Mouse (Mus musculus) Patski (cell line): ENCODE data around the gene Mrpl4. TPM values are rescaled to one million over a fixed set of nuclear protein-coding genes. Genes with fewer than 3 reads are reported as not detected.

Source experiments
- ATAC-seq: fragments of 100-300 bp; one replicate; pipeline ENCODE4 v1.8.0; 2021
- CTCF ChIA-PET: fragments of 350-600 bp; sonication (Branson Sonifier 250); formaldehyde crosslinking; loops from one replicate; lab custom pipeline; 2022; ENCODE audit warnings: inconsistent platforms; lab: Charles Lee
- POLR2A ChIA-PET: fragments of 350-600 bp; sonication (Branson Sonifier 250); formaldehyde crosslinking; loops from one replicate; lab custom pipeline; 2022; ENCODE audit warnings: antibody characterized with exemption, inconsistent platforms; lab: Charles Lee
- DNase-seq: peaks from one replicate; pipeline ENCODE4 v3.0.0-alpha.2; 2011; ENCODE audit warnings: low read depth, low spot score
- H3K27me3 ChIP-seq: fragments of 371-371 bp; one replicate; pipeline ENCODE4 v1.5.1; 2021
- CTCF ChIP-seq: fragments of 100-300 bp; IDR thresholded peaks from one replicate; pipeline ENCODE4 v1.5.1; 2021
- in situ Hi-C: fragments of 300-500 bp; cut with MboI; formaldehyde crosslinking; loops from 3 replicates; pipeline ENCODE4 v1.11.1; 2018; ENCODE audit warnings: low pct_unique_long_range_greater_than_20kb, mixed read lengths
- polyA plus RNA-seq: library from polyadenylated mRNA; unstranded; gene quantifications from one replicate; pipeline ENCODE4 v1.2.3, GENCODE M21; 2021

Gene Mrpl4
- polyA plus RNA-seq, 1 experiment from 2014 or later: 89.1 TPM

- DNase-seq: no peak
- in situ Hi-C loops: no loop called here
- no peaks in the 10 kb centered on the region for H3K27me3 ChIP-seq
- ATAC-seq: no peak
- POLR2A ChIA-PET: no interaction called here
- CTCF ChIA-PET: no interaction called here
- no peak for TF ChIP-seq CTCF
Measured at GRCm38 (mm10) chr9:21027774-21028290, 25.3 kb downstream of the Mrpl4 start.

- no peak for DNase-seq
- no peak for ATAC-seq
- ChIA-PET CTCF (interaction anchor here (0.7 to 1.5 kb wide), 4 partner anchors 13 to 106 kb away, joined by 3 to 4 read pairs (median 3); no protein-coding TSS in a partner anchor), POLR2A (interaction anchor here (1.1 kb wide), 1 partner anchor 21 kb away, joined by 3 read pairs; no protein-coding TSS in a partner anchor)
- in situ Hi-C loops: no loop called here
- no peak for TF ChIP-seq CTCF
- no peaks in the 10 kb centered on the region for H3K27me3 ChIP-seq
Measured at GRCm38 (mm10) chr9:21028560-21029110, 26.1 kb downstream of the Mrpl4 start.

GRCm38 (mm10) chr9:21029291-21030054, 26.9 kb downstream of the Mrpl4 start, which contains the start of gene Icam4:
TSS of gene Icam4 (plus strand) at chr9:21029373.
- ChIA-PET CTCF (interaction anchor here (0.7 to 1.9 kb wide), 7 partner anchors 11 to 105 kb away, joined by 3 to 7 read pairs (median 3); no protein-coding TSS in a partner anchor), POLR2A (interaction anchor here (1.1 kb wide), 1 partner anchor 22 kb away, joined by 3 read pairs; no protein-coding TSS in a partner anchor)
- DNase-seq (no peak), ATAC-seq (no peak)
- H3K27me3 ChIP-seq: no peaks in the 10 kb centered on the region
- no peak for TF ChIP-seq CTCF
- in situ Hi-C loops: loop anchor here (5.0 kb wide), 2 partner anchors 43 to 103 kb away; partner anchors contain the start of genes Fdx1l, Gm49373 and Tyk2

GRCm38 (mm10) chr9:21030055-21030600, 27.6 kb downstream of the Mrpl4 start:
- H3K27me3 ChIP-seq: no peaks in the 10 kb centered on the region
- ChIA-PET CTCF (interaction anchor here (0.8 to 1.9 kb wide), 14 partner anchors 10 to 131 kb away, joined by 3 to 8 read pairs (median 4); partner anchors contain the start of genes Eif3g, Fdx1l and Gm49373), POLR2A (interaction anchor here (1.1 to 1.4 kb wide), 2 partner anchors 23 to 131 kb away, joined by 3 to 6 read pairs; partner anchors contain the start of gene Eif3g)
- no peak for TF ChIP-seq CTCF
- in situ Hi-C loops: loop anchor here (5.0 kb wide), 2 partner anchors 42 to 102 kb away; partner anchors contain the start of genes Fdx1l, Gm49373 and Tyk2
- ATAC-seq (no peak), DNase-seq (no peak)

- TF ChIP-seq CTCF: no peak
- peak; percentile 54 for ATAC-seq
- DNase-seq: peak; percentile 83
- H3K27me3 ChIP-seq: no peaks in the 10 kb centered on the region
- CTCF ChIA-PET: interaction anchor here (0.8 to 1.9 kb wide), 11 partner anchors 11 to 132 kb away, joined by 3 to 8 read pairs (median 5); partner anchors contain the start of genes Eif3g, Fdx1l and Gm49373
- in situ Hi-C loops: loop anchor here (5.0 kb wide), 2 partner anchors 41 to 101 kb away; partner anchors contain the start of genes Fdx1l, Gm49373 and Tyk2
- POLR2A ChIA-PET: interaction anchor here (0.7 to 1.4 kb wide), 2 partner anchors 132 to 193 kb away, joined by 6 read pairs; partner anchors contain the start of gene Eif3g
Measured at GRCm38 (mm10) chr9:21030781-21031250, 28.3 kb downstream of the Mrpl4 start.

- ChIA-PET CTCF (interaction anchor here (0.9 to 1.9 kb wide), 9 partner anchors 19 to 133 kb away, joined by 3 to 8 read pairs (median 6); partner anchors contain the start of genes Eif3g, Fdx1l and Gm49373), POLR2A (interaction anchor here (0.7 to 1.4 kb wide), 2 partner anchors 133 to 193 kb away, joined by 6 read pairs; partner anchors contain the start of gene Eif3g)
- no peak for TF ChIP-seq CTCF
- peak; percentile 22 for ATAC-seq
- DNase-seq: no peak
- in situ Hi-C loops: loop anchor here (5.0 kb wide), 2 partner anchors 41 to 101 kb away; partner anchors contain the start of genes Fdx1l, Gm49373 and Tyk2
- H3K27me3 ChIP-seq: no peaks in the 10 kb centered on the region
Measured at GRCm38 (mm10) chr9:21031251-21031895, 28.8 kb downstream of the Mrpl4 start.

GRCm38 (mm10) chr9:21031896-21032351, 29.4 kb downstream of the Mrpl4 start, which contains the start of gene Icam5:
TSS of gene Icam5 (plus strand) at chr9:21032073.
- in situ Hi-C loops: loop anchor here (5.0 kb wide), 2 partner anchors 40 to 100 kb away; partner anchors contain the start of genes Fdx1l, Gm49373 and Tyk2
- peak; percentile 2 for ATAC-seq
- ChIA-PET CTCF (interaction anchor here (1.8 kb wide), 2 partner anchors 106 to 133 kb away, joined by 5 to 8 read pairs; partner anchors contain the start of gene Eif3g), POLR2A (no interaction called here)
- no peak for DNase-seq
- TF ChIP-seq CTCF: no peak
- H3K27me3 ChIP-seq: no peaks in the 10 kb centered on the region

- in situ Hi-C loops: loop anchor here (5.0 kb wide), 2 partner anchors 40 to 100 kb away; partner anchors contain the start of genes Fdx1l, Gm49373 and Tyk2
- DNase-seq: no peak
- ChIA-PET POLR2A (no interaction called here), CTCF (interaction anchor here (1.5 kb wide), 1 partner anchor 105 kb away, joined by 6 read pairs; no protein-coding TSS in a partner anchor)
- no peak for TF ChIP-seq CTCF
- H3K27me3 ChIP-seq: no peaks in the 10 kb centered on the region
- ATAC-seq: no peak
Measured at GRCm38 (mm10) chr9:21032491-21032890, 30.0 kb downstream of the Mrpl4 start.
